Mouse (Mus musculus) ES-E14 (cell line): ENCODE data around the gene Hspbap1. TPM values are rescaled to one million over a fixed set of nuclear protein-coding genes. Genes with fewer than 3 reads are reported as not detected.

Source experiments
- DNase-seq: peaks from one replicate; pipeline ENCODE4 v3.0.0-alpha.2; 2013; ENCODE audit warnings: low read depth, low spot score
- H3K27ac ChIP-seq: 2 replicates; pipeline ENCODE4 v1.5.1; 2012; ENCODE audit warnings: low read depth, mild to moderate bottlenecking, low read length, moderate library complexity, mixed read lengths; ENCODE audit not compliant: poor library complexity, insufficient read depth, severe bottlenecking
- H3K36me3 ChIP-seq: 2 replicates; pipeline ENCODE4 v1.6.1; 2012; ENCODE audit warnings: mild to moderate bottlenecking, low read length, moderate library complexity, mixed read lengths; ENCODE audit not compliant: control insufficient read depth, poor library complexity, insufficient read depth, severe bottlenecking
- H3K4me1 ChIP-seq, 2 experiments: fragments of 150-350 bp in 1 of 2; sonication (generic) in 1 of 2; 2 replicates each; pipeline ENCODE4 v1.6.1; 2012; ENCODE audit warnings: low read length in 2 of 2, mild to moderate bottlenecking in 1 of 2, mixed read lengths in 1 of 2; ENCODE audit not compliant: control insufficient read depth in 2 of 2, insufficient read depth in 2 of 2, poor library complexity in 1 of 2
- H3K4me3 ChIP-seq, 2 experiments: fragments of 150-350 bp in 1 of 2; sonication (generic) in 1 of 2; 2 replicates each; pipeline ENCODE4 v1.5.1; 2012; ENCODE audit warnings: low read length in 2 of 2, low read depth in 1 of 2, mild to moderate bottlenecking in 1 of 2, mixed read lengths in 1 of 2; ENCODE audit not compliant: insufficient read depth in 1 of 2, poor library complexity in 1 of 2, severe bottlenecking in 1 of 2
- H3K9ac ChIP-seq: 2 replicates; pipeline ENCODE4 v1.6.1; 2012; ENCODE audit warnings: low read depth, mild to moderate bottlenecking, low read length, mixed read lengths; ENCODE audit not compliant: poor library complexity, insufficient read depth, severe bottlenecking
- H3K9me3 ChIP-seq: fragments of 150-350 bp; sonication (generic); 2 replicates; pipeline ENCODE4 v1.6.1; 2012; ENCODE audit warnings: low read depth, mild to moderate bottlenecking, low read length; ENCODE audit not compliant: control insufficient read depth, insufficient read depth
- CHD2 ChIP-seq: IDR thresholded peaks from 2 replicates; pipeline ENCODE4 v1.6.1; 2014; ENCODE audit warnings: mild to moderate bottlenecking, low read depth, low read length, inconsistent platforms
- HCFC1 ChIP-seq: IDR thresholded peaks from 2 replicates; pipeline ENCODE4 v1.6.1; 2012; ENCODE audit warnings: low read length, inconsistent platforms, borderline replicate concordance; ENCODE audit not compliant: insufficient read depth
- MAFK ChIP-seq: IDR thresholded peaks from 2 replicates; pipeline ENCODE4 v1.6.1; 2014; ENCODE audit warnings: mild to moderate bottlenecking, low read depth, low read length, inconsistent platforms; ENCODE audit not compliant: insufficient read depth
- ZC3H11A ChIP-seq: IDR thresholded peaks from 2 replicates; pipeline ENCODE4 v1.6.1; 2012; ENCODE audit warnings: low read depth, mild to moderate bottlenecking, inconsistent platforms, low read length, borderline replicate concordance
- ZNF384 ChIP-seq: IDR thresholded peaks from 2 replicates; pipeline ENCODE4 v1.6.1; 2012; ENCODE audit warnings: low read depth, low read length, inconsistent platforms
- in situ Hi-C, 2 experiments: fragments of 600-800 bp; cut with MboI; formaldehyde crosslinking; loops; one replicate each; pipeline ENCODE4 v1.15.1; 2025; ENCODE audit warnings: low sequenced_read_pairs in 2 of 2, inconsistent platforms in 1 of 2; ENCODE audit not compliant: unreplicated experiment in 2 of 2
- total RNA-seq: library from RNA; depleted of rRNA; stranded (reverse); fragments of 300-350 nt; gene quantifications from 2 replicates; pipeline ENCODE4 v1.2.3, GENCODE M21; 2012

Hspbap1 gene
- total RNA-seq, 1 experiment, result 73.5 TPM

DNA sequence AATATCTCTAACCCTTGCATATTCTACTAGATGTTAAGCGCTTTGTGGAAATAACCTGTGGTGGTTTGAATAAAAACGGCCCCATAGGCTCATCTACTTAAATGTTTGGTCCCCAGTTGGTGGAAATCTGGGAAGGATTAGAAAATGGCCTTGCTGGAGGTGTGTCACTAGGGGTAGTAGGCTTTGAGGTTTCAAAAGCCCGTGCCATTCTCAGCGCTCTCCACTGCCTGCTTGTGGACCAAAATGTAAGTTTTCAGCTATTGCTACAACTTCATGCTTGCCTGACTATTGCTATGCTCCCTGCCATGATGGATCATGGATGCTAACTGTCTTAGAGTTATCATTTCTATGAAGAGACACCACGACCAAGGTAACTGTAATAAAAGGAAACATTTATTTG lies 1.4 kb downstream of the Hspbap1 start:
- in situ Hi-C loops, result no loop called here
- peaks cover 5% of the 10 kb centered on the region for H3K36me3 ChIP-seq
- peak overlapping the region; percentile 85 to 97 for H3K4me3 ChIP-seq
- H3K9ac ChIP-seq, result peak overlapping the region; percentile 57; the same call in 1 of the 2 replicates
- TF ChIP-seq ZNF384, result no peak
- no peak for TF ChIP-seq ZC3H11A
- peaks cover 6 to 9% of the 10 kb centered on the region in 2 experiments; a peak in 2 of 4 replicates for H3K4me1 ChIP-seq
- peak overlapping the region; percentile 24; the same call in 1 of the 2 replicates for H3K27ac ChIP-seq
- H3K9me3 ChIP-seq, result no peaks in the 10 kb centered on the region
- DNase-seq, result no peak

DNA sequence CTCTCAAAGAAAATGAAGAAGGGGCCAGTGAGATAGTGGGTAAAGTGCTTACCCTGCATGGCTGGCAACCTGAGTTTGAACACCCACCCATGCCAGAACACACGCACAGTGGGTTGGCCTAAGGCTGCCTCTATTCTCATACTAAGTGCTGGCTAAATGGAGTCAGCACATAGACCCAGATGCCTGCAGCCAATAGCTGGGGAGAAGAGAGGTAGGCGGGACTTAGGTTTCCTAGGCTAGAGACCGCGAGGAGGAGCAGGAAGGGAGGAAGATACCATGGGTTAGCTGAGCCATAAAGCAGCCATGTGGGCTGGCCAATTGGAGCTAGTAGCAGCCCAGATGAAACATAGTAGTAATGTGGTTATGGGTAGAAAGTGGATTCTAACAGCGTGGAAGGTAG lies 2.4 kb downstream of the Hspbap1 start:
- Histone ChIP-seq H3K9ac (peak overlapping the region; percentile 76), H3K4me3 (peak overlapping the region; percentile 85 to 97), H3K36me3 (peaks cover 5% of the 10 kb centered on the region), H3K27ac (no peak overlapping the region), H3K4me1 (peaks cover 6 to 10% of the 10 kb centered on the region in 2 experiments; a peak in 2 of 4 replicates), H3K9me3 (no peaks in the 10 kb centered on the region)
- in situ Hi-C loops, result no loop called here
- TF ChIP-seq ZC3H11A (no peak), HCFC1 (no peak), CHD2 (no peak), MAFK (no peak), ZNF384 (no peak)
- DNase-seq, result peak; percentile 87

DNA sequence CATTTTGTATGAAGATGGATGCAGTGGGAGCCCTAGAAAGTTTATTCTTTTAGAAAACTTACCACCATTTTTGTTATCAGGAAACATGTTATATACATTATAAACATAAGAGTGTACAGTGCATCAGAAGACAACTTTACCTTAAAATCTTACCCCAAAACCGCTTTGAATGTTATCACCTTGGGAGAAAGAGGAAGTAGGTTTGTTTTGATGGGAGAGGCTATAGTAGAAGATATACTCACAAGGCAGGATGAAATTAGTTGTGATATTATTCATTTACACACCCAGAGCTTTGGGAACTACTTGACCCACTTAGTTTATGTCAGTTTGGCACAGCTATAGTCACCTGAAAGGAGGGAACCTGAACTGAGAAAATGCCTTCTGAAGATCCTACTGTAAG lies 5.7 kb downstream of the Hspbap1 start:
- in situ Hi-C loops, result no loop called here

GRCm38 (mm10) chr16:35776737-35777136 lies 6.6 kb downstream of the Hspbap1 start:
- Histone ChIP-seq H3K9me3 (no peaks in the 10 kb centered on the region), H3K9ac (peak overlapping the region; percentile 13; the same call in 1 of the 2 replicates), H3K4me1 (peaks cover 4 to 13% of the 10 kb centered on the region in 2 experiments; a peak in 2 of 4 replicates), H3K4me3 (peak overlapping the region in 1 of 2 experiments; percentile 4; a peak in 1 of 4 replicates), H3K27ac (peak overlapping the region; percentile 18; the same call in 1 of the 2 replicates), H3K36me3 (peaks cover 8% of the 10 kb centered on the region)
- in situ Hi-C loops, result no loop called here
- no peak for TF ChIP-seq HCFC1
- TF ChIP-seq MAFK, result no peak
- TF ChIP-seq CHD2, result no peak
- no peak for TF ChIP-seq ZNF384
- no peak for DNase-seq

More for the DNA sequence above, 5.7 kb downstream of the Hspbap1 start:
- H3K4me3 ChIP-seq, result no peak overlapping the region
- peaks cover 8% of the 10 kb centered on the region for H3K36me3 ChIP-seq
- peaks cover 4 to 10% of the 10 kb centered on the region in 2 experiments; a peak in 2 of 4 replicates for H3K4me1 ChIP-seq
- no peak for DNase-seq
- no peak overlapping the region for H3K27ac ChIP-seq
- H3K9ac ChIP-seq, result no peak overlapping the region
- TF ChIP-seq MAFK (no peak), CHD2 (no peak), HCFC1 (no peak), ZNF384 (no peak), ZC3H11A (no peak)
- no peaks in the 10 kb centered on the region for H3K9me3 ChIP-seq

- in situ Hi-C loops, result no loop called here
- H3K4me1 ChIP-seq, result peaks cover 2 to 13% of the 10 kb centered on the region in 2 experiments; a peak in 2 of 4 replicates
- no peak for DNase-seq
These were observed 7.6 kb downstream of the Hspbap1 start for GRCm38 (mm10) chr16:35777768-35778167.

More at GRCm38 (mm10) chr16:35777768-35778167, 7.6 kb downstream of the Hspbap1 start:
- Histone ChIP-seq H3K4me3 (no peak overlapping the region; a peak in 1 of 4 replicates), H3K9me3 (no peaks in the 10 kb centered on the region), H3K36me3 (peaks cover 7% of the 10 kb centered on the region; the same call in 1 of the 2 replicates), H3K27ac (no peak overlapping the region), H3K9ac (no peak overlapping the region)
- TF ChIP-seq MAFK (no peak), HCFC1 (no peak), CHD2 (no peak), ZNF384 (no peak)
